Mouse (Mus musculus) olfactory bulb, adult 2 months (tissue): ENCODE measurements around the gene Zdhhc21.

Experiments used
- CTCF ChIP-seq: fragments of 200-500 bp; IDR thresholded peaks from 2 replicates; pipeline ENCODE4 v1.5.1; 2012; ENCODE audit warnings: low read depth, mild to moderate bottlenecking, low read length, moderate library complexity; ENCODE audit not compliant: insufficient read depth
- POLR2A ChIP-seq: fragments of 200-500 bp; IDR thresholded peaks from 2 replicates; pipeline ENCODE4 v1.6.1; 2012; ENCODE audit warnings: mild to moderate bottlenecking, low read depth, low read length, moderate library complexity; ENCODE audit not compliant: insufficient read depth

- TF ChIP-seq CTCF (no peak), POLR2A (no peak)
Observed at GRCm38 (mm10) chr4:82860566-82860965, 808 bp upstream of the Zdhhc21 start.
